Mouse (Mus musculus): Measurements from ENCODE around the gene Ing1.
A peak's percentile ranks its signal among the peaks of the same experiment; 100 is the strongest.

The Ing1 gene

GRCm38 (mm10) chr8:11591837-11592236, 36.5 kb downstream of the Ing1 start:
- DNase-seq (ENCODE audit: low spot score) = no peak

- DNase-seq (ENCODE audit: low spot score) = peak; percentile 9
Measured at GRCm38 (mm10) chr8:11592296-11592695, 36.9 kb downstream of the Ing1 start.

- DNase-seq (ENCODE audit: low spot score) = no peak
Measured at GRCm38 (mm10) chr8:11593222-11593884, 38.0 kb downstream of the Ing1 start.

- no peak for DNase-seq (ENCODE audit: low spot score)
Measured at GRCm38 (mm10) chr8:11600301-11600951, 45.1 kb downstream of the Ing1 start.

- DNase-seq (ENCODE audit: low spot score) = peak; percentile 53
Measured at GRCm38 (mm10) chr8:11602006-11602680, 46.8 kb downstream of the Ing1 start.

GRCm38 (mm10) chr8:11608848-11609247, 53.5 kb downstream of the Ing1 start:
- no peak for DNase-seq (ENCODE audit: low spot score)
